Mouse (Mus musculus): Measurements from ENCODE around the gene Optn. TPM values are rescaled to one million over a fixed set of nuclear protein-coding genes. Genes with fewer than 3 reads are reported as not detected.

Gene Optn
- polyA plus RNA-seq (2015; fragmentation: Illumina TruSeq; extraction: RNeasy Lipid Tissue Mini Kit (QIAGEN cat#74804); ENCODE audit: low read depth, low replicate concordance), result 15.7 TPM

DNA sequence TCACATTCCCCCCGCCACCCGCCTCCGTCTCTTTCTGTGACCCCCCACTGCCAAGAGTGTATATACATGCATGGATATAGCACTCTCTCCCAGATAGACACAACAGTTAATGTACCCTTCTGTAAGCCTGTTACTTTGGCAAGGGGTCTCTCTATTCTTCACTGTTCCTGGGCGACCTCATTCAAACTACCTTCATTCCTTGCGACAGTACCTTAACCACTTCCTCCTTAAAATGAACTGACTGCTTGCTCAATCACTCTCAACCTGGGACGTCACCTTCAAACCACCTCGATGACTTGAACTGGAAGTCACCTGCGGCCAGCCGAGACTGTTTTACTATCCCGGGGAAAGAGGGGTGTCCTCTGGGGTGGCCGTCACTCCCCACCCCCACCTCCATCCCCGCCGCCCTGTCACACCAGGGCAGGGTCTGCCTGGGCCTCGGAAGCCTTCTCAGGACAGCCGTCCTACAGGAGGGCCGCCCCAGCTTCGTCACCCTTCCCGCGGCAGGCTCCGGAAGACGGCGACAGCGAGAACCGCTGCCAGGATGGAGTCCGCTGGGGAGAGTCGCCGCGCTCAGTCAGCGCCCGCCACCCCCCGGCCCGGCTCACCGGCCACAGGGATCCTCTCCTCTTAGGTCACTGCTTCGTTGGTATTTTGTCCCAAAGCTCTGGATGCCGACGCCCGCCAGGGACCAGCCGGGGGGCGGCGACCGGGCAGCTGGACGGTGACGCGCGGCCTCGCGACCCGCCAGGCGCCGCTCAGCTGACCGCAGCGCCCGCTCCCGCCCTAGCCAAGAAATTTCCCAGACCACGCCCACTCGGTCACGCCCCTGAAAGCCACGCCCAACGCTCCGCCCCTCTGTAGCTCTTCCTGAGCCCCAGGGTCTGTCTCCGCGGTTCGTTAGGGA lies at the start of gene Optn:
Optn (minus strand) TSS at position 753 of the 907 bp plus-strand sequence.

DNA sequence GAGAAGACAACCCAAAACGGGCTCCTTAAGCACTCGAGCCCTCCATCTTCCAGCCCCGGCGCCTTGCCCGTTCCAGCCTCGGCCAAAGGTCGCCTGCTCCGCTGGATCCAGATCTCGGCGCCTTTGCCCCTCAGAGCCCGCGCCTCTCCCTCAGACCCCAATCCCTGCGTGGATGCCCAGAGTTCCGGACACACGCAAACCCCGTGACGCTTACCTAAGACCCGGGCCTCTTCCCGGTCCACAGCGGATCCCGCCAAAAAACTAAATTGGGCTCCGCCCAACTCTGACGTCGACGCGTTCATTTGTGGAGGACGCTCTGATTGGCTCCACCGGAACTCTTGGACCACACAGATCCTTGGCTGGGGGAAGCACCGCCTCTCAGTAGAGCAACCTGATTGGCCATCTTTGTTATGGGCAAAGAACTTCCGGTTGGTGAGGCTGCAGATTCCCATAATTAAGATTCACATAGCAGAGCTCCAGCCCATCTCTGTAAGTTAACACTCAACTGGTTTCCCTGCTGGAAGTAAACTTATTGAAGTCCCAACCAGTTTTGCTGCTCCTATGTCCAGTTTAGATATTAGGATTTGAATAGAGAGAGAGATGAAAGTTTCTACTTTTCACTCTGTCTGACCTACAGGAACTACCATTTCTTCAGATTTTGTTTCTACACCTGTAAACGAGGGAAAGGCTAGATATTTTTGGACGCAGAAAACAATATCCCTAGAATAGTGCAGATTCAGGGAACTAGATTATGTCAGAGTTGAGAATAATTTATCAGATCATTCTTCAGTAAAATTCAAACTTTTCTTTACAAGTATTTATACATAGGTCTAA lies 51.1 kb downstream of the Optn start, which contains the start of gene Mcm10:
Mcm10 (minus strand) TSS at position 301 of the 834 bp plus-strand sequence.

GRCm38 (mm10) chr2:4975807-4976206 lies 88.0 kb downstream of the Optn start, which contains the start of gene Ucma:
Gene Ucma, plus strand, starts transcription at chr2:4976122.

Other genes with a start within 250 kb of the Optn start
- 19.7 TPM for gene Sephs1, start 182.5 kb downstream of the Optn start, polyA plus RNA-seq (2015; fragmentation: Illumina TruSeq; extraction: RNeasy Lipid Tissue Mini Kit (QIAGEN cat#74804); ENCODE audit: low read depth, low replicate concordance)
- 176 TPM for gene Phyh, start 145.0 kb downstream of the Optn start, polyA plus RNA-seq (2015; fragmentation: Illumina TruSeq; extraction: RNeasy Lipid Tissue Mini Kit (QIAGEN cat#74804); ENCODE audit: low read depth, low replicate concordance)
- 3.9 TPM for gene Ucma, start 87.9 kb downstream of the Optn start, polyA plus RNA-seq (2015; fragmentation: Illumina TruSeq; extraction: RNeasy Lipid Tissue Mini Kit (QIAGEN cat#74804); ENCODE audit: low read depth, low replicate concordance)
- 1.2 TPM for gene Mcm10, start 51.3 kb downstream of the Optn start, polyA plus RNA-seq (2015; fragmentation: Illumina TruSeq; extraction: RNeasy Lipid Tissue Mini Kit (QIAGEN cat#74804); ENCODE audit: low read depth, low replicate concordance)
- gene Ccdc3, start 73.7 kb upstream of the Optn start, polyA plus RNA-seq (2015; fragmentation: Illumina TruSeq; extraction: RNeasy Lipid Tissue Mini Kit (QIAGEN cat#74804); ENCODE audit: low read depth, low replicate concordance), result 9.6 TPM

Measured in brain, adult 10 weeks (tissue).